Mouse (Mus musculus): Measurements from ENCODE around the gene Rnf8. TPM values are rescaled to one million over a fixed set of nuclear protein-coding genes. Genes with fewer than 3 reads are reported as not detected.

The Rnf8 gene
- polyA plus RNA-seq, 1 experiment from 2014 or later: 75.3 TPM

DNA sequence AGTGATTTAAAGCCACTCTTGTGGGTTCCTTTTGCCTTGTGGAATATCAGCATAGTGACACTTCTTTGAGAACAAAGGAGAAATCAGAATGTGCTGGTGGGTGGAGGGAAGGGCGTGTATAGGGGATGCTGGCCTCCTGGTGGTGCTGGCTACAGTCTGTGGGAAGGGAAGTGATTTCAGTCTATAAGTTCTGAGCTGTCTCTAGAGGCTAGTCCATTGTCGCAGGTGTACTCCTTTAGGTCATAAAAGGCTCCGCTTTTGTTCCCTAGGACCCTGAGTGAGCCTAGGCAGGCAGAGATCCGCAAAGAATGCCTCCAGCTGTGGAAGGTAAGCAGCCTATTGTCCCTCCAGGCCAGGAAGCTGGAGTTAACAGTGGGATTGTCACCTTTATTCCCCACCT is 79.9 kb downstream of the Rnf8 start:
- Histone ChIP-seq H3K36me3 (ENCODE audit: control insufficient read depth, insufficient read depth, low read length) (peaks cover 26% of the 10 kb centered on the region), H3K4me3 (ENCODE audit: low read depth, low read length) (no peak overlapping the region), H3K27me3 (ENCODE audit: control insufficient read depth, insufficient read depth, low read depth, low read length) (no peaks in the 10 kb centered on the region), H3K9ac (ENCODE audit: low read depth, low read length) (no peak overlapping the region), H3K4me2 (ENCODE audit: low read length) (no peak overlapping the region), H3K4me1 (ENCODE audit: control insufficient read depth, insufficient read depth, low read length) (no peaks in the 10 kb centered on the region), H3K27ac (ENCODE audit: low read length) (no peak overlapping the region), H3K9me3 (replicated peaks; ENCODE audit: control insufficient read depth, low read length, poor library complexity, severe bottlenecking) (no peaks in the 10 kb centered on the region)
- no peak for ATAC-seq
- WGBS: 87% methylated on average over 4 of the region's 4 CpGs

Small RNAs within 50 kb of the gene (microRNA-seq; reads per million reads assigned to microRNA genes)
- gene Mir7667: not detected

Other genes with a start within 250 kb of the Rnf8 start
- 7.3 and 7.6 TPM in 2 replicates for gene Pim1, start 124.0 kb upstream of the Rnf8 start, polyA plus RNA-seq (2015; fragmentation: Nextera tagmentation; extraction: Ambion mirVana)
- not detected in 2 replicates for gene Gm17657, start 65.2 kb upstream of the Rnf8 start, polyA plus RNA-seq (2015; fragmentation: Nextera tagmentation; extraction: Ambion mirVana)
- gene Tbc1d22b, start 65.0 kb upstream of the Rnf8 start, polyA plus RNA-seq (2015; fragmentation: Nextera tagmentation; extraction: Ambion mirVana): 29.5 and 32.2 TPM in 2 replicates
- gene Tmem217, start 62.4 kb upstream of the Rnf8 start, polyA plus RNA-seq (2015; fragmentation: Nextera tagmentation; extraction: Ambion mirVana): 0.89 and 1.3 TPM in 2 replicates
- gene Gm28043, start 86 bp downstream of the Rnf8 start, polyA plus RNA-seq (2015; fragmentation: Nextera tagmentation; extraction: Ambion mirVana): 1.6 and 3.2 TPM in 2 replicates
- 122 and 127 TPM in 2 replicates for gene Cmtr1, start 45.8 kb downstream of the Rnf8 start, polyA plus RNA-seq (2015; fragmentation: Nextera tagmentation; extraction: Ambion mirVana)
- gene Ccdc167, start 102.3 kb downstream of the Rnf8 start, polyA plus RNA-seq (2015; fragmentation: Nextera tagmentation; extraction: Ambion mirVana): 9.9 and 10.9 TPM in 2 replicates